Mouse (Mus musculus) thymus, adult 2 months (tissue): ENCODE measurements at regions not wholly inside any gene's neighbourhood (a gene's known extent, or its start where the extent isn't known, plus 50 kb on each side); places are given as distances from the start of the nearest gene placed in this dataset.

Experiments
- CTCF ChIP-seq: fragments of 200-500 bp; IDR thresholded peaks from 2 replicates; pipeline ENCODE4 v1.5.1; 2012; ENCODE audit warnings: mild to moderate bottlenecking, control low read depth, low read length, moderate library complexity, borderline replicate concordance; ENCODE audit not compliant: control insufficient read depth, poor library complexity, insufficient read depth; ENCODE audit errors: extremely low read depth
- POLR2A ChIP-seq: fragments of 200-500 bp; IDR thresholded peaks from 2 replicates; pipeline ENCODE4 v1.6.1; 2012; ENCODE audit warnings: mild to moderate bottlenecking, low read length, control low read depth, moderate library complexity; ENCODE audit not compliant: control insufficient read depth, poor library complexity, insufficient read depth; ENCODE audit errors: extremely low read depth

- TF ChIP-seq CTCF (no peak), POLR2A (no peak)
Observed at GRCm38 (mm10) chr12:39321453-39321852, 542.3 kb downstream of the Etv1 start.
